Mouse (Mus musculus): ENCODE results near the gene Shq1.

Shq1 gene

DNA sequence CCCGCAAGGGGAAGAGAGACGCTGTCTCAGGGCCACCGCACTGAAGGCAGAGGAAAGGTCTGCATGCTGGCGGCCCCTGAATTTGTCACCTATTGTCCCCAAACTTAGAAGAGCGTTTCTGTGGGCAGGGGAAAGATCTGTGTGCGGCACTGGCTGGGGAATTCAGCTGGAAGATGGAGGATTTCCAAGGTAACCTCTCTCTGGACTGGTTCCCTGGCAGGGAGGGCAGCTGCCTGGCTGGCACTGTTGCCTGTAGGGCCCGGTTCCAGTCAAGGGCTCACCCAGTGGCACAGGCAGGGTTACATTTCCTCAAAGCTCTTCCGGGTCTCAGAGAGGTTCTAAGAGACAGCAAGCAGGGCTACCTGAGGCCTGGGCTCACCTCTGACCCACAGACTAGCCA lies 138.6 kb downstream of the Shq1 start:
- DNase-seq (ENCODE audit: low read depth), result no peak

DNA sequence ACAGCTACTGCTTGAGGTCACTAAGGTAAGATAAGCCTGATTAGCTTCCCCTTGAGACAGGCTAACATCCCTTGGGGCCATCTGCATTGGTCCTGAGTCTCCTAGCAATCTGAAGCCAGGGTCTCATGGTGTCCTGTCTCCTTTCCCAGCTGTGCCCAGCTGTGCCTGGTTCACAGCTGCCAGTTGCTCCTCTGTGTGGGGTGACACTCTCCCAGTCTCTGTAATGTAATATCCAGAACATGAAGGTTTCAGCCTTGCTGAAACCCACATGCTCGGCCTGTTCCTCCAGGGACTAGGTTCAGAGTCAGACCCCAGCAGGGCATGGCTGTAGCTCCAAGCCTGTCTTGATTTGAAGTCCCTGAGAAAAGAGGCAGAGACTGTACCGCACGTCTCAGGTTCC lies 141.3 kb downstream of the Shq1 start:
- no peak for DNase-seq (ENCODE audit: low read depth)

DNA sequence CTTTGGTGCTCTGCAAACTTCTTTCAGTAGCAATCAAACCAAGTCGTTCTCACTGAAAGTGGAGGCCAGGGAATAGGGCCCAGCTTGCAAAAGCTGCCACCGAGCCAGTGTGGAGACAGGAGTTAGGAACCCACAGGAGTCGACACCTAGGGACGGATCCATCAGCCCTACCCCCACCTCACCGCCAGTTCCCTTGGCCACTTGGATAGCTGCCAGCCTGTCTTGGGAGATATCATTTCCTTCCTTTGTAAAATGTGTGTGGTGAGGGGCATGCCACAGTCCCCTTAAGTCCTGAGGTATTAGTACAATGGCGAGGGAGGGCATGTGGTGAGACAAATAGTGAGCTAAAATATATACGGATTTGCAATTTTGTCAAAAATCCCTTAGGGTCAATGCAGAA lies 142.4 kb downstream of the Shq1 start:
- no peak for DNase-seq (ENCODE audit: low read depth)

DNA sequence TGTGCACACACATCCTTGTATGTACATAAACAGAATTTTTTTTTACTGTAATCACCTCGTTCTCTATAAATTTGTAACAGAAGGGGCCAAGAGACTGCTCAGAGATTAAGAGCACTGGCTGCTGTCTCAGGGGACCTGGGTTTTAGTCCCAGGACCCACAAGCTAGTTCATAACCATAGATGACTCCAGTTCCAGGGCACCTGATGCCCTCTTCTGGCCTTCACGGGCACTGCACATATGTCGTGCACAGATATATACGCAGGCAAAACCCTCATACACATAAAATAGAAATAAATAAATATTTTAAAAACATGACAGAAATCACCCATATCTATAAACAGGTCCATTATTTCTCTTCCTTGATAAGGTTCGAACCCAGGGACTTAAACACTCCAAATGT lies 143.0 kb downstream of the Shq1 start:
- DNase-seq (ENCODE audit: low read depth), result peak; percentile 27

DNA sequence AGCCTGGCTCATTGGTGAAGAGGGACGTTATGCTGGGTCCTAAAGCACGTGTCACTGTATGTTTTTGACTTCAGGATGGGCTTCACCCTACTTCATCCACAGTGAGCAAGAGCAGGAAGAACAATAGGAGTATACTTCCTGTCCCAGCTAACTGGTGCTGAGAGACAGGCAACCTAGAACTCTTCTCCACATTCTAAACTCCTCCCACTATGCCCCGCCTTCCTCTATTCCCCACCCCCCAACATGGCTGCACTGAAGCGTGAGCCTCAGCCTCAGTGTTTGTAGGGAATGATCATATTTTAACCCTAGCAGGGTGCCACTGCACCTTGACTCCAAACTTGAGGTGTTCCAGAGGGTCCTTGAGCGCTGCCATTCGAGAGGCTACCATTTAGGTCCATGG lies 143.8 kb downstream of the Shq1 start:
- no peak for DNase-seq (ENCODE audit: low read depth)

DNA sequence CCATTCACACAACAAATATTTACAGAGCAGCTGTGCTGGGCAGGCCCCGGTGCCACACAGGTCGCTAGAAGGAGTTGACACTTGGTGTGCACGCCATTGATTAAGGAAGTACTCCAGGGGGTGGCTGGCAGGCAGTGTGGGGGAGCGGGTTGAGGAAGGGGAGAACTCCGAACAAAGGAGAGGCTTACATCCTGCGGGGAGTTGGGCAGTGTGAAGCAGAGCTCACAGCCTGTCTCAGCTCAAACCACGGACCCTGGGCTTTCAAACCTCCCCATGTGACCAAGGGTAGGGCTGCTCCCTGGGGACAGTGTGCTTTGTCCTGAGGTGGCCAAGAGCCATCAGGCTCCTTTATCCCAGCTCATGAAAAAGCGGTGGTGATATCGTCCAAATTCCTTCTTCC lies 144.9 kb downstream of the Shq1 start:
- no peak for DNase-seq (ENCODE audit: low read depth)

DNA sequence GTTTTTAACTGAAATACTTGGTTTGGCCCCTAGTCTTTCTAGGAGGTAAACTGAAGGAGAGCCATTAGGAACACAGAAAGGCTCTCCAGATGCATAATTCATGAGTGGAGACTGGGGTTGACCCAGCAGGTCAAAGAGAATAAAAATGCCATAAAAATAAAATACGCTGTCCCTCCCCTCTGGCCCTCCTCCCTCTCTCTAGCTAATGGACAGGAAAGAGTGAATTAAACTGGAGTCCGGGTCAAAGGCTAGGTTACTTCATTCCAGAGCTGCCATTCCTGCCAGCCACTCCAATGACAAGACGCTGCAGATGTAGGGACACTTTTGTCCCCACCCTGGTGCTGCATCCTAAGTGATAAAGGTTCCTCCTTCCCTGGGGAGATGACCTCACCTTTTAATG lies 145.5 kb downstream of the Shq1 start:
- no peak for DNase-seq (ENCODE audit: low read depth)

DNA sequence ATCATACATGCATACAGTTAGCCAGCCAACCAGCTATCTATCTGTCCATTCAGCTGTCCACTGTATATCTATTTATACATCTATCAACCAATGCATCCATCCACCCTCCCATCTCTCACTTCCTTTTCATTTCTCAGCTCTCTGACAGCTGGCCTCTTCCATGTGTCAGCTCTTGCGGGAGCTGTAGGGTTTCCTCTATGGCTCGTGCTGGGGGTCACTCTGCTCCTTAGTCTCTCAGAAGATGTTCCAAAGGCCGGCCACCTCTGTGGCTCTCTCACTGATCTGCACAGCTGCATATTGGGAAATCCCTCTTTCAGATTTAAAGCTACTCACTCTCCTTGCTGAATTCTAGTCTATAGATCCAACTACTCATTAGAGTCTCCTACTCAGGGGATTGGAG lies 148.5 kb downstream of the Shq1 start:
- DNase-seq (ENCODE audit: low read depth), result no peak

DNA sequence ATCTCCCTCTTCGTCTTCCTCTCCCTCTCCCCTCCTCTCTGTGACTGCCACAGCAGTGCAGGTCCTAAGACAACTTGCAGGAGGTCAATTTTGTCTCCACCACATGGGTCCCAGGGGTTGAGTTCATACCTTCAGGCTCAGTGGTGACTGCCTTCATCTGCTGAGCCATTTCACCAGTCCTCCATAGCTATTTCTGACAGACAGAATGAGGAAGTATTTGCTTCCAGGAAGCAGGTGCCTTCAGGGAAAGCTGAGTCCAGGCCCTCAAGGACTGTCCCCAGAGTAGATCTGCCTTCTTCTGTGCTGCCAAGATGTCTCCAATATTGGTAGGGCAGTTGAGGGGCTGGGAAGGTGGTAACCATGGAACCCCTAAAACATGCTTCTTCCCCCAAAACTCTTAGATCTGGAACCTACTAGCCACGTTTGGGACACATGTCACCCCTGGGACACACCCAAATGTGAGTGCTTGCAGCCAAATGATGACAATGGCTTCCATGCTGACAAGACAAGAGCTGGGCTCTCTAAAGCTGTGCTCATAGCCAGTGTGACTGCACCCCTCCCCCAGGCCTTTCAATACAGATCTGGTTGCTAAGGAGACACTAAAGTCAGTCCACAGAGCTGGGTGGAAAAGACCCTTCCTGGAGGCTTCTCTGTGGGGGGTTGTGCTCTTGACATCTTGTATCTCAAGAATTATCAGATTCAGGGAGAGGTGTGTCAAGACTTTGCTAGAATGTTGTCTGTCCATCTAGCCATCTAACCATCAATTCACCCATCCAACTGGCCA lies 149.2 kb downstream of the Shq1 start:
- no peak for DNase-seq (ENCODE audit: low read depth)

DNA sequence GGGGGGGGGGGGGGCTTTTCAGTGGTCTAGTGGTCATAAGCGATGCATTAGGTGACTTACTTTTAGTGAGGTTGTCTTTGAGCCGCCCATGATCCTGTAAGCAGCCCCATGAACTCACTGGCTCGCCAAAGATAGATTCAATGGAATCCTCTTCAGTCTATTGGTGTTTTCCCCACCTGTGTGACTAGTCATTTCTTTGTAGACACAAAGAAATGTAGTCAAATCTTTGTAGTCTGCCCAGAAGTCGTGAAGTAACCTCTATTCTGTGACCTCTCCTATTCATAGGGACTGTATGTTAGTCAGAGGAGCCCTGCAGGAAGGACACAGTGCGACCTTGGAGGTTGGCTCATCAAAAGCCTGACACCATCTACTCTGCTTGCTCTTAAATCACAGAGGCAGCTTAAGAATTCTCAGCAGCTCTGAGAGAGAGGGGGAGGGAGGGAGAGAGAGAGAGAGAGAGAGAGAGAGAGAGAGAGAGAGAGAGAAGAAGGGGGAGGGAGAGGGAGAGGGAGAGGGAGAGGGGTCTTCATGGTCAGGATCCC lies 150.3 kb downstream of the Shq1 start:
- no peak for DNase-seq (ENCODE audit: low read depth)

DNA sequence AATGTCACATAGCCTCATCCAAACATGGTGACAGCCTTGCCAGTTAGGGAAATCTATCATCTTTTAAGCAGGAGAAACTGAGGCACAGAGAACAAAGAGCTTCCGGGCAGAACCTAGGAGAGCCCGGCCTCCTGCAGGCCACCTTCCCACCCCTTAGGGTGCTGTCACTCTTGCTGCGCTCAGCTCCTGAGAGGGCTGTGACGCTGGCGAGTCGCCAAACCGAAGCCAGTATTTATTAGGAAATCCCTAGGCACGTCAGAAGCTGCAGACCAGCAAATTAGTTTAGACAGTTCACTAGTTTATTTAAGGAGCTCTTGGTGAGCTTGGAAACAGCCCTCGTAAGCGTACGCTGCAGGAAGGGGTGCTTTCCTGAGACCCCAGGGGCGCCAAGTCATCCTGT lies 151.1 kb downstream of the Shq1 start:
- DNase-seq (ENCODE audit: low read depth), result no peak
